Mouse (Mus musculus) small intestine, adult 2 months (tissue): ENCODE results near the gene Rnf215.

ENCODE experiments used
- CTCF ChIP-seq: fragments of 200-500 bp; IDR thresholded peaks from 2 replicates; pipeline ENCODE4 v1.5.1; 2012; ENCODE audit warnings: low read depth, mild to moderate bottlenecking, control low read depth, inconsistent platforms, low read length, moderate library complexity, mixed read lengths; ENCODE audit not compliant: insufficient replicate concordance, insufficient read length; ENCODE audit errors: extremely low read depth
- POLR2A ChIP-seq: fragments of 200-500 bp; IDR thresholded peaks from 2 replicates; pipeline ENCODE4 v1.6.1; 2012; ENCODE audit warnings: low read depth, mild to moderate bottlenecking, control low read depth, inconsistent platforms, low read length, moderate library complexity

GRCm38 (mm10) chr11:4189182-4189581 lies 54.2 kb downstream of the Rnf215 start:
- TF ChIP-seq CTCF, result no peak
- no peak for TF ChIP-seq POLR2A
